Mouse (Mus musculus) liver, embryonic 13.5 days (tissue): ENCODE results near the gene Cav1. TPM values are rescaled to one million over a fixed set of nuclear protein-coding genes. Genes with fewer than 3 reads are reported as not detected.

Experiments
- ATAC-seq: fragments of 200-750 bp; cut with Nextera tagmentation; 2 replicates; pipeline ENCODE4 v1.8.0; 2017; ENCODE audit warnings: low read depth, mild to moderate bottlenecking, moderate number of reproducible peaks, moderate library complexity
- DNase-seq: peaks from one replicate; pipeline ENCODE4 v3.0.0; 2022
- H3K27ac ChIP-seq: fragments of 300-500 bp; sonication (generic); 2 replicates; pipeline ENCODE4 v1.5.1; 2015; ENCODE audit warnings: moderate library complexity, mild to moderate bottlenecking, inconsistent platforms
- H3K27me3 ChIP-seq: fragments of 300-500 bp; sonication (generic); 2 replicates; pipeline ENCODE4 v1.6.1; 2015; ENCODE audit warnings: mild to moderate bottlenecking, inconsistent platforms
- H3K36me3 ChIP-seq: fragments of 300-500 bp; sonication (generic); 2 replicates; pipeline ENCODE4 v1.6.1; 2015; ENCODE audit warnings: mild to moderate bottlenecking, inconsistent platforms
- H3K4me1 ChIP-seq: fragments of 300-500 bp; sonication (generic); replicated peaks from 2 replicates; pipeline ENCODE4 v1.6.1; 2015; ENCODE audit warnings: inconsistent platforms
- H3K4me2 ChIP-seq: fragments of 300-500 bp; sonication (generic); 2 replicates; pipeline ENCODE4 v1.6.1; 2015; ENCODE audit warnings: inconsistent platforms, mild to moderate bottlenecking, moderate library complexity
- H3K4me3 ChIP-seq: fragments of 300-500 bp; sonication (generic); replicated peaks from 2 replicates; pipeline ENCODE4 v1.5.1; 2015; ENCODE audit warnings: mild to moderate bottlenecking, inconsistent platforms
- H3K9ac ChIP-seq: fragments of 300-500 bp; sonication (generic); 2 replicates; pipeline ENCODE4 v1.6.1; 2015; ENCODE audit warnings: mild to moderate bottlenecking, inconsistent platforms
- H3K9me3 ChIP-seq: fragments of 300-500 bp; sonication (generic); replicated peaks from 2 replicates; pipeline ENCODE4 v1.6.1; 2016; ENCODE audit warnings: inconsistent platforms
- WGBS: fragments of 180-500 bp; shearing (Covaris S2); methylation state at CpG from one replicate; pipeline ENCODE4 v1.1.7; 2015; ENCODE audit not compliant: insufficient replicate concordance; 5-methylcytosine and 5-hydroxymethylcytosine counted together
- polyA plus RNA-seq: library from polyadenylated mRNA; unstranded; fragments of >200 nt; fragmentation: Nextera tagmentation; extraction: Ambion mirVana; gene quantifications from 2 replicates; pipeline ENCODE4 v1.2.1, GENCODE M21; 2015

The Cav1 gene
- polyA plus RNA-seq, 1 experiment from 2014 or later = 3.7 TPM

- WGBS = 67% methylated on average over 3 of the region's 3 CpGs
- H3K4me1 ChIP-seq = no peaks in the 10 kb centered on the region
Measured at GRCm38 (mm10) chr6:17380102-17380501, 74.0 kb downstream of the Cav1 start.

GRCm38 (mm10) chr6:17381690-17382089 is 75.6 kb downstream of the Cav1 start:
- H3K27me3 ChIP-seq = no peaks in the 10 kb centered on the region
- no peak for DNase-seq
- no peaks in the 10 kb centered on the region for H3K9me3 ChIP-seq

More at GRCm38 (mm10) chr6:17380102-17380501, 74.0 kb downstream of the Cav1 start:
- DNase-seq (no peak), ATAC-seq (no peak)
- no peak overlapping the region for H3K4me2 ChIP-seq
- no peaks in the 10 kb centered on the region for H3K27me3 ChIP-seq
- H3K4me3 ChIP-seq = no peak overlapping the region
- no peaks in the 10 kb centered on the region for H3K36me3 ChIP-seq
- H3K27ac ChIP-seq = no peak overlapping the region
- H3K9me3 ChIP-seq = no peaks in the 10 kb centered on the region
- H3K9ac ChIP-seq = no peak overlapping the region

DNA sequence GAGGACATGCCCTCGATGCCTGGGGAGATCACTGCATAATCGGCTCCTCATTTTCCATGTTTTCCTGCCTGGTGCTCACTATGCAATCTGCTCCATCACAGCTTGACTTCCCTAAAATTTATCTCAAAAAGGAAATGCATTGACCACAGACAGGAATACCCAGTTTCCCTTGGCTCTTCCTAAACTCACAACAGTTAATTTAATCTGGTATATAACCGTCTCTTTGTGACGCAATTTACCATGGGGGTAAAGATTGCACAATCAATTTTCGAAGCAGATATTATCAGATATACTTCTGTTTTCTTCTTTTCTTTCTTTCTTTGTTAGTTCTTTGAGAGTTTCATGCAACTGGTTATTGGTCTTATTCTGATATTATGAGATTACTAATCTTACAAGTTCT is 79.4 kb downstream of the Cav1 start:
- Histone ChIP-seq H3K9ac (no peak overlapping the region), H3K4me3 (no peak overlapping the region), H3K4me2 (no peak overlapping the region), H3K36me3 (no peaks in the 10 kb centered on the region), H3K27ac (no peak overlapping the region), H3K4me1 (no peaks in the 10 kb centered on the region), H3K9me3 (no peaks in the 10 kb centered on the region), H3K27me3 (no peaks in the 10 kb centered on the region)
- ATAC-seq = no peak
- DNase-seq = no peak
- WGBS = 9% methylated on average over 5 of the region's 5 CpGs

More at GRCm38 (mm10) chr6:17381690-17382089, 75.6 kb downstream of the Cav1 start:
- H3K36me3 ChIP-seq = no peaks in the 10 kb centered on the region
- WGBS = 66% methylated on average over 6 of the region's 6 CpGs
- H3K4me3 ChIP-seq = no peak overlapping the region
- no peak for ATAC-seq
- H3K27ac ChIP-seq = no peak overlapping the region
- H3K4me1 ChIP-seq = no peaks in the 10 kb centered on the region
- no peak overlapping the region for H3K9ac ChIP-seq
- H3K4me2 ChIP-seq = no peak overlapping the region

DNA sequence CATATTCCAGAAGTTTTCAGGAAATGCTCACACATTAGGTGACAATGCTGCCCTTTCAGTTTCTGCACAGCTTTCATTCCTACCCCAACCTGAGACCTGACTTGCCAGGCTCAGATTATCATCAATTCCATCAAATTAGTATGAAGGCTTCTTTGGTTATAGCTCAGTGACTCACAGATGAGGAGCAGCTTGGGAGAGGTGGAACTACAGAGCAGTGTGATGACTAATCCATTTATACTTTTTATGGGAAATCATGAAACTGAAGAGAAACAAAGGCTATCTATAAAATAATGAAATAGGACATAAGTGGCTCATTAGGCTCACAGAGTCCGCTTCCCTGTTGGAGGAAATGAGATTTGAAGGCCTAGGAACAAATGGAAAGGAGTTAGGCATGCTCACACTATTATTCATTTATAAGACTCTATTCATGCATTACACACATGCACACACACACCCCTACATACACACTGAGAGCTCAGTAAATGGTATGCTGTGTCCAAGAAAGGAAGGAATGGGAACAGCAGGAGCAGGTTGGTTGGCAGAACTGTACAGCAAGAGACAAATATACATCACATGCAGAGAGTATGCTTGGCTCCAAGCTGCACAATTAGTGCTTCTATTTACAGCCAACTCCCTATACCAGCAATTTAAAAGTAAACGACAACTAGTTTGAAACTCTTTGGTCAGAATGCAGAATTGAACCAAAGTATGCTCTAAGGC is 82.0 kb downstream of the Cav1 start:
- H3K9me3 ChIP-seq = no peaks in the 10 kb centered on the region
- no peaks in the 10 kb centered on the region for H3K4me1 ChIP-seq
- no peak overlapping the region for H3K4me2 ChIP-seq
- no peak overlapping the region for H3K9ac ChIP-seq
- H3K27ac ChIP-seq = no peak overlapping the region
- no peaks in the 10 kb centered on the region for H3K27me3 ChIP-seq
- H3K36me3 ChIP-seq = no peaks in the 10 kb centered on the region
- 64% methylated on average over 2 of the region's 2 CpGs for WGBS
- DNase-seq (no peak), ATAC-seq (no peak)
- H3K4me3 ChIP-seq = no peak overlapping the region

Other genes with a start within 250 kb of the Cav1 start
- gene Tes, start 241.2 kb upstream of the Cav1 start, polyA plus RNA-seq = 4.5 and 6.0 TPM in 2 replicates
- 2.4 and 3.4 TPM in 2 replicates for gene Cav2, start 25.1 kb upstream of the Cav1 start, polyA plus RNA-seq
- 3.4 and 4.5 TPM in 2 replicates for gene Met, start 157.5 kb downstream of the Cav1 start, polyA plus RNA-seq